Mouse (Mus musculus) hindbrain, embryonic 15.5 days (tissue): ENCODE data around the gene Slc10a7. TPM values are rescaled to one million over a fixed set of nuclear protein-coding genes. Genes with fewer than 3 reads are reported as not detected.
"Not testable (repeated sequence)": the region's sequence is repeated elsewhere in the genome, so short reads cannot be mapped to it uniquely, and the experiment has no call there.

Experiments used
- ATAC-seq: fragments of 200-750 bp; cut with Nextera tagmentation; 2 replicates; pipeline ENCODE4 v1.8.0; 2017; ENCODE audit warnings: low read depth, moderate number of reproducible peaks, moderate TSS enrichment; ENCODE audit not compliant: low FRiP score
- H3K27ac ChIP-seq: fragments of 300-500 bp; sonication (generic); replicated peaks from 2 replicates; pipeline ENCODE4 v1.5.1; 2015; ENCODE audit warnings: mild to moderate bottlenecking, inconsistent platforms
- H3K27me3 ChIP-seq: fragments of 300-500 bp; sonication (generic); 2 replicates; pipeline ENCODE4 v1.6.1; 2015; ENCODE audit warnings: control low read depth, inconsistent platforms
- H3K36me3 ChIP-seq: fragments of 300-500 bp; sonication (generic); 2 replicates; pipeline ENCODE4 v1.6.1; 2015; ENCODE audit warnings: control low read depth, inconsistent platforms
- H3K4me1 ChIP-seq: fragments of 300-500 bp; sonication (generic); replicated peaks from 2 replicates; pipeline ENCODE4 v1.6.1; 2015; ENCODE audit warnings: control low read depth, inconsistent platforms
- H3K4me2 ChIP-seq: fragments of 300-500 bp; sonication (generic); 2 replicates; pipeline ENCODE4 v1.6.1; 2015; ENCODE audit warnings: moderate library complexity, mild to moderate bottlenecking, inconsistent platforms
- H3K4me3 ChIP-seq: fragments of 300-500 bp; sonication (generic); 2 replicates; pipeline ENCODE4 v1.5.1; 2015; ENCODE audit warnings: mild to moderate bottlenecking, inconsistent platforms
- H3K9ac ChIP-seq: fragments of 300-500 bp; sonication (generic); 2 replicates; pipeline ENCODE4 v1.6.1; 2015; ENCODE audit warnings: inconsistent platforms
- H3K9me3 ChIP-seq: fragments of 300-500 bp; sonication (generic); 2 replicates; pipeline ENCODE4 v1.6.1; 2016; ENCODE audit warnings: control low read depth, inconsistent platforms
- WGBS: fragments of 180-500 bp; shearing (Covaris S2); methylation state at CpG from one replicate; pipeline ENCODE4 v1.1.7; 2015; 5-methylcytosine and 5-hydroxymethylcytosine counted together
- polyA plus RNA-seq: library from polyadenylated mRNA; unstranded; fragments of >200 nt; fragmentation: Nextera tagmentation; extraction: Ambion mirVana; gene quantifications from 2 replicates; pipeline ENCODE4 v1.2.1, GENCODE M21; 2015

The Slc10a7 gene
- polyA plus RNA-seq, 1 experiment from 2014 or later: 11.9 TPM

DNA sequence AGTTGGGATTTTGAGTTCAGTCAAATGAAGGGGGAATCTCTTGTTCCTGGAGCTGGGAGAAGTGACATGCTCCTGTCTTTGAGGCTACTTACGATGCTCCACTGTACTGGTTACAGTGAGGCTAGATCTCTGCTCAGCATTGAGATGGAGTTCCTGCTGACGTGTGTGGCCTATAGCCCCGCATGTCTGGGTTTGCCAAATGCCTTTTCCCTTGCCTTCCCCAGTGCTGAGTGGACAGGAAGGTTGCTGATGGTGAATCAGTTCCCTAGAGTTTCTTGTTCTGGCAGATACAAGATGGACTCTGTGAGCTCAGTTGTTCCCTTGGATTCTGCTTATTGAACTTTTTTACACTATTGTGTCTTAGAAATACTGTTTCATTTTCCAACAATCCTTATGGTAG is 1.8 kb downstream of the Slc10a7 start:
- Histone ChIP-seq H3K9me3 (no peaks in the 10 kb centered on the region), H3K27ac (no peak overlapping the region), H3K36me3 (peaks cover 5% of the 10 kb centered on the region), H3K4me2 (0 out of 2 replicates have a peak overlapping the region, but pooled peaks have one; percentile 15), H3K9ac (no peak overlapping the region), H3K27me3 (no peaks in the 10 kb centered on the region), H3K4me3 (no peak overlapping the region), H3K4me1 (peaks cover 22% of the 10 kb centered on the region)
- WGBS: 59% methylated on average over 3 of the region's 3 CpGs
- ATAC-seq: no peak

DNA sequence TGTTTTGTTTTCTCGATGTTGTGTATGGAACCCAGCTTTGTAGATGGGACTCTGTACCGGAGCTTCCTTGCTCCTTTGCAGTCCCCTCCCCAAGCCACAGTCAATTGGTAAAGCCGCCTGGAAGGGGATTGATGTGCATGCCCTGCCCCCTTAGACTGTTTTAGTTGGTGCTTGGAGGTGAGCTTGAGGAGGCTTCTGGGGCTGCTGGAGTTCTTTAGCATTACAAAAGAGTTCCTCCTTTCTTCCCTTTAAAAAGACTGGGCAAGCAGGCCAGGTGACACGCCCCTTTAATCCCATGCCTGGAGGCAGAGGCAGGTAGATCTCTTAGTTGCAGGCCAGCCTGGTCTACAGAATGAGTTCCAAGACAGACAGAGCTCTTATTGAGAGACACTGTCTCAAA is 4.0 kb downstream of the Slc10a7 start:
- Histone ChIP-seq H3K9me3 (no peaks in the 10 kb centered on the region), H3K4me3 (no peak overlapping the region), H3K9ac (no peak overlapping the region), H3K27me3 (no peaks in the 10 kb centered on the region), H3K4me2 (no peak overlapping the region), H3K27ac (no peak overlapping the region), H3K4me1 (peaks cover 10% of the 10 kb centered on the region), H3K36me3 (peaks cover 10% of the 10 kb centered on the region)
- ATAC-seq: no peak
- 84% methylated on average over 4 of the region's 4 CpGs for WGBS

DNA sequence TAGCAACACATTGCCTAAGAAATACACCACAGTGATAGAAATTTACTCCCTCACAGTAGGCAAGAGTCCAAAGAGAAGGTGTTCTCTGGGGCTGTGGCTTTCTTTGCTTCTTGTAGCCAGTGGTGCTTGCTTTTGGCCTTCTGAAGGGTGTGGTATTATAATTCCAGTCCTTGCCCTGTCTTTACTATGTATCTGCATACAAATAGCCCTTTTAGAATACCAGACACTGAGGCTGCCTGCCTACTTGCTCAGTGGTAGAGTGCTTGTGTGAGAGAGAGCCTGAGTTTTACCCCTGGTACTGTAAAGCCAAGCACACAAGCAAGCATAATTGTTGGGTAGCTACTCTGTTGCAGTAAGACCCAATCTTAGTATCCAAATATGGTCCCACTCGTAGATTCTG is 5.6 kb downstream of the Slc10a7 start:
- no peak overlapping the region for H3K4me3 ChIP-seq
- no peak for ATAC-seq
- peaks cover 12% of the 10 kb centered on the region for H3K36me3 ChIP-seq
- WGBS: 100% methylated on average over 1 of the region's 1 CpGs
- no peaks in the 10 kb centered on the region for H3K9me3 ChIP-seq
- H3K9ac ChIP-seq: no peak overlapping the region
- H3K4me2 ChIP-seq: no peak overlapping the region
- H3K4me1 ChIP-seq: peaks cover 10% of the 10 kb centered on the region
- H3K27me3 ChIP-seq: no peaks in the 10 kb centered on the region
- H3K27ac ChIP-seq: no peak overlapping the region

DNA sequence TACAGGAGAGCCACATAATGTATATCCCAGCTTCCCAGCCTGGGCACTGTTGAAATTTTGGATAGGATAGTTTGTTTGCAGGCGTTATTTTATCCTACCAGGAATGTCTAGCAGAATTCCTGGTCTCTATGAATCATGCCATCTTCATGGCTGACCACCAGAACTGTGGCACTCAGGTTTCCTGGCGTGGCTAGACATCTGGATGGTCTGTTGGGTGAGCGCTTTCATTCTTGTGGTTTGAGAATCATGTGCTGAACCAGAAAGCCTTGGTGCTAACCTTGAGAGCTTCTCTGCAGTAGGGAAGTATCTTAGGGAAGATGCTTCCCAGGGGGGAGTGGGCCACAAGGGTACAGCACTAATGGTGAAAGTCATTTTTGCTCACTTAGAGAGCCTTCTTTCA is 6.0 kb downstream of the Slc10a7 start:
- no peak overlapping the region for H3K27ac ChIP-seq
- peaks cover 12% of the 10 kb centered on the region for H3K36me3 ChIP-seq
- no peak for ATAC-seq
- H3K27me3 ChIP-seq: no peaks in the 10 kb centered on the region
- peaks cover 8% of the 10 kb centered on the region for H3K4me1 ChIP-seq
- no peaks in the 10 kb centered on the region for H3K9me3 ChIP-seq
- WGBS: 91% methylated on average over 3 of the region's 3 CpGs
- no peak overlapping the region for H3K4me2 ChIP-seq
- H3K9ac ChIP-seq: no peak overlapping the region
- no peak overlapping the region for H3K4me3 ChIP-seq

DNA sequence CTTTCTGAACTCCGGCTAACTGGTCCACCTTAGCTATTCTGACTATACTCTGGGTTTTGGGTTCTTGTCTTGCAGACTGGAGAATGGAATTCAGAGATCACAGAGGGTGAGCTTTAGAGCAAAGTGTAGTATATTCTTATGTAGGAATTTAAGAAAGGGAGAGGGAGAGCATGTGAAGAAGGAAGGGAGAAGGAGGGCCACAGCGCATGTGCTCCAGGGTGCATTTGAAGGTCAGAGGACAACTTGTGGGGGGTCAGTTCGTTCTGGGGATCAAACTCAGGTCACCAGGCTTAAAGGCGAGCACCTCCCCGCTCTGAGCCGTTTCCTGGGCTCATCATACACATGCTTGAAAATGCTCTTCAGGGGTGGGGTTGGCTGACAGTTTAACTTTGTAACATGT is 24.8 kb downstream of the Slc10a7 start:
- Histone ChIP-seq H3K9me3 (no peaks in the 10 kb centered on the region), H3K4me2 (no peak overlapping the region), H3K36me3 (peaks cover 7% of the 10 kb centered on the region; the same call in 1 of the 2 replicates), H3K9ac (no peak overlapping the region), H3K4me1 (no peaks in the 10 kb centered on the region), H3K4me3 (no peak overlapping the region), H3K27ac (no peak overlapping the region), H3K27me3 (no peaks in the 10 kb centered on the region)
- ATAC-seq: no peak
- 86% methylated on average over 6 of the region's 6 CpGs for WGBS

DNA sequence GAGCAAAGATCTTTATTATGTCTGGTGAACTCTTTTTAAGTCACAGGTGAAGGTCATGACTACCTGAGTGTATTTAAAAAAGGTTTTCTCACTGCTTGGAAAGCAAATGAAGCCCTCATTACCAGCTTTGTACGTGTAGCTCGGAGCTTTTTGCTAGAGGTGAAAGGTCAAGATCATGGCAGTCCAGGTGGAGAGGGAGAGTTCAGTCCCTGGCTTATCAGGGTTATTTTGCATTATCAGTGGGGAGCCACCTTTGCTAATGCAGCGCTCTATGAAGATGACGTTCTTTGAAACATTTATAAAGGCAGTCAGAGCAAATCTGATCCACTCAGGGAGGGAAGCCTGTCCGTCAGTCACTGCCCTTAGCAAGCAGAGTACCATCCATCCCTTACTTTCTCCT is 27.6 kb downstream of the Slc10a7 start:
- ATAC-seq: no peak
- no peak overlapping the region for H3K4me3 ChIP-seq
- no peaks in the 10 kb centered on the region for H3K27me3 ChIP-seq
- H3K4me2 ChIP-seq: no peak overlapping the region
- 85% methylated on average over 5 of the region's 5 CpGs for WGBS
- H3K9ac ChIP-seq: no peak overlapping the region
- no peak overlapping the region for H3K27ac ChIP-seq
- H3K9me3 ChIP-seq: no peaks in the 10 kb centered on the region
- H3K36me3 ChIP-seq: peaks cover 4% of the 10 kb centered on the region; the same call in 1 of the 2 replicates
- H3K4me1 ChIP-seq: no peaks in the 10 kb centered on the region

DNA sequence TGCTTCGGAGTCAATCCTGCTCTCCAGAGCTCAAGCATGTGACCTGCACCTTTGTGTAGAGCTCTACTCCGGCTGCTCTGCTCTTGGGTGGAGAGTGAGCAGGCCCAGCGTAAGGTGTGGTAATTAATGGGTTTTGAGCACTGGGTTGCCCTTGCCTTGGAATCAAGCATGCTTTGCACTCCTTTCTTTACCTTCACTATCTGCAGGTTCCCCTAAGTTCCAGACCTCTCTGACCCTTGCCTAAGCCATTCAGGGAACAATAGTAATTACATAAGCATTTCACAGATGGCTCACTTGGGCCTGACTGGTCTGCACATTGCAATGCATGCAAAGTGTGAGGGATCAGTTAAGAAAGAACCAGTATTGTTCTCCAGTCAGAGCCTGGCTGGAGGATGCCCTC is 28.6 kb downstream of the Slc10a7 start:
- H3K27ac ChIP-seq: no peak overlapping the region
- WGBS: 92% methylated on average over 3 of the region's 3 CpGs
- H3K4me3 ChIP-seq: no peak overlapping the region
- H3K4me1 ChIP-seq: no peaks in the 10 kb centered on the region
- ATAC-seq: no peak
- no peaks in the 10 kb centered on the region for H3K9me3 ChIP-seq
- no peaks in the 10 kb centered on the region for H3K27me3 ChIP-seq
- H3K4me2 ChIP-seq: no peak overlapping the region
- no peaks in the 10 kb centered on the region for H3K36me3 ChIP-seq
- H3K9ac ChIP-seq: no peak overlapping the region

DNA sequence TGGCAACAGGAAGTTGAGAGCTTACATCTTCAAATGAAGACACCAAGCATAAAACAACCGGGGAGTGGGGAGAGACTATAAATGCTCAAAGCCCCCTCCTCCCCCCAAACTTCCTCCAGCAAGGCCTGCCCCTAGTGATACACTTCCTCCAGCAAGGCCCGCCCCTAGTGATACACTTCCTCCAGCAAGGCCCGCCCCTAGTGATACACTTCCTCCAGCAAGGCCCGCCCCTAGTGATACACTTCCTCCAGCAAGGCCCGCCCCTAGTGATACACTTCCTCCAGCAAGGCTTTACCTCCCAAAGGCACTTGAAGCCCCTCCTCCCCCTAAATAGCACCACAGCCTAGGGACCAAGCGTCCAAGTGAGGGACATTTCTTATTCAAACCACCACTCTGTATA is 33.5 kb downstream of the Slc10a7 start:
- not testable (repeated sequence) for H3K9me3 ChIP-seq, H3K36me3 ChIP-seq, H3K9ac ChIP-seq, H3K4me3 ChIP-seq, ATAC-seq, H3K27ac ChIP-seq, H3K4me2 ChIP-seq, H3K4me1 ChIP-seq, H3K27me3 ChIP-seq
- 94% methylated on average over 6 of the region's 6 CpGs for WGBS

DNA sequence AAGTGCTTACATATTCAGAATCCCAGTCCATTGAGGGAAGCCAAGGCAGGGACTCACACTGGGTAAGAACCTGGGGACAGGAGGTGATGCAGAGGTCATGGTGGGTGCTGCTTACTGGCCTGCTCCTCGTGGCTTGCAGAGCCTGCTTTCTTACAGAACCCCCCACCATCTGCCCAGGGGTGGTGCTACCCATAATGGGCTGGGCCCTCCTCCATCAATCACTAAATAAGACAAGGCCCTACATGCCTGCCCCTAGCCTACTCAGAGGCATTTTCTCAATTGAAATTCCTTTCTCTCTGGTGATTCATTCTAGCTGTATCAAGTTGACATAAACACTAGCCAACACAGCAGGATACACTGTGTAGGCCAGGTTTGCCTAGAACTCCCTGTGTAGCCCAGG is 34.5 kb downstream of the Slc10a7 start:
- 29% methylated on average over 1 of the region's 1 CpGs for WGBS
- Histone ChIP-seq H3K4me1 (no peaks in the 10 kb centered on the region), H3K9me3 (no peaks in the 10 kb centered on the region), H3K27ac (no peak overlapping the region), H3K36me3 (no peaks in the 10 kb centered on the region), H3K4me3 (no peak overlapping the region), H3K4me2 (no peak overlapping the region), H3K27me3 (no peaks in the 10 kb centered on the region), H3K9ac (no peak overlapping the region)
- 0 out of 2 replicates have a peak, but pooled peaks have one; percentile 15 for ATAC-seq

DNA sequence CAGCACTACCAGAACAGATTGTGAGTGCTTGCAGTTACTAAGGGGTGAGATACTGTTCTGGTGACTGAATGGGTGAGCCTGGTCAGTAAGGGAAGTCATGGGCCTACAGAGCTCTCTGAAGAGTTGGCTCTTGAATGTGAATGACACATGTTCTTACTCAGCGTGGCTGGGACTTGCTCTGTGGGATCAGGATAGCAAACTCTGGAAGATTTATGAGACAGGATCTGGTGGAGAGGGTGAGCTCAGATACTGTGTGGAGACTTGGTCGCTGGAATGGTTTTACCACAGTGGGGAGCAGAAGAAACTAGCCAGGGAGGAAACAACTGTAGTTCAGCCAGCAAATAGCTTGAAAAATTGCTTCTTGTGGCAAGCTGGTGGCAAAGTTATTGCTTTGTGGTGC is 35.4 kb downstream of the Slc10a7 start:
- ATAC-seq: no peak
- 76% methylated on average over 2 of the region's 2 CpGs for WGBS
- H3K9me3 ChIP-seq: no peaks in the 10 kb centered on the region

DNA sequence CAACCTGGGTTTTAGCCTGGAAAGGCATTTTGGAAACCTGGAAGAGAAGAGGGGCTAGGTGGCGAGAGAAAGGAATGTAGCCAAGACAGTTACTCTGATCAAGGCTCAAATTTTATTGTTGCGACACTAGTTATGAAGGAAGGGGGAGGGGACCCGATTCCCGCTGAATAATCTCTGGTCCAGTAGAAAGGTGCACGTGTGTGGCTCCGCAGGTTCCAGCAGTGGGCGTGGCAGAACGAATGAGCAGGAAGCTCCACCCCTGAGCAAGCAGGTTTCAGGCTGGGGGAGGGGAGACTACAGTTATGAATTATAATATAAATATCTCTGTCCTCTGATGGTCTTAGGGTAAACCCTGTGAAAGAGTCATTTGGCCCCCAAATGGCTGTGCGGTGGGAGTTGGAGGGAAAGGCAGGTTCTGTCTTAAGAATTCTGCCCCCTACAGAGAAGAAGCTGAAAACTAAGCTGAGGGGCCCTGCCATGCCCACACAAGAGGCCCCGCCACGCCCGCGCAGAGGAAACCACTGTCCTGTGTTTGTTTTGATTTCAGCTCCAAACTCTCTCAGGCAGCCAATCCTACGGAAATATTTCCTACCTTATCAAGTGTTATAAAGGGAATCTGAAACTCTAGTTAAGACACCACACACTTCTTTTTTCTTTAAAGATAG is 36.1 kb downstream of the Slc10a7 start:
- H3K27ac ChIP-seq, H3K9me3 ChIP-seq, H3K4me3 ChIP-seq, H3K9ac ChIP-seq, H3K36me3 ChIP-seq, H3K4me1 ChIP-seq, H3K4me2 ChIP-seq, ATAC-seq, H3K27me3 ChIP-seq: not testable (repeated sequence)
- 50% methylated on average over 11 of the region's 14 CpGs for WGBS

More for the DNA sequence above, 35.4 kb downstream of the Slc10a7 start:
- Histone ChIP-seq H3K27ac (no peak overlapping the region), H3K4me3 (no peak overlapping the region), H3K4me1 (no peaks in the 10 kb centered on the region), H3K27me3 (no peaks in the 10 kb centered on the region), H3K9ac (no peak overlapping the region), H3K36me3 (no peaks in the 10 kb centered on the region), H3K4me2 (no peak overlapping the region)

DNA sequence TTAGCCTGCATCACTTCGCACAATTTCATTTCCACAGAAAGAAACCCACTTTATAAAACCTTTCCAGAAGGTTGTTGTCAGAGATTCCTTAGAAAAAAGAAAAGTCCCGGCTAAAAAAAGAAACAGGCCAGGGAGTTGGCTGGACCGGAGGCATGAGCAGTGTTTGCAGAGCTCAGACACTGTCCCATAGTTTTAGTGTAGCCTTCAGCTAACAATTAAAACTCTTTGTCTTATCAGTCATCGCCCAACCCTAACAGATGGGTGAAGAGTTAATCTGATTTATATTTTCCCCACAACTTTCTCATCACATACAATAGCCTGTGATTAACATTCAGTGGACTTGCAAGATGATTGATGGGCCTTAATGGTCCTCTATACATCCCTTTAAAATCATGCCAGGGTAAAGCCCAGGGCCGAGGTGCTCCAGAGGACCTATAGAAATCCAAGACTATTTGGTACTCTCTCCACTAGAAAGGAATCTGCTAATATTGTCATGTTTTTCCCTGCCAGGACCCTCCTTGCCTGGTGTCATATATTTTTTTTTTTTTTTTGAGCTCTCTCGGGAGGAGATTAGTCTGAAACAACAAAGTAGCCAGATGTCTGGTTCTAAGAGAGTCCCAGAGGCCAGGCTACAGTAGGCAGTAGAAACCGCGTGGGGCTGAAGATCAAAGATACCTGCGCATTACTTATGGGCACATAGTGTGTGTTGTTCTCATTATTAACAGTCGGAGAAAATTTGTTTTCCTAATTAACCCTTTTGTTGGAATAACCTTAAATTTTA is 41.0 kb downstream of the Slc10a7 start:
- Histone ChIP-seq H3K27ac (no peak overlapping the region), H3K4me1 (peaks cover 2% of the 10 kb centered on the region; the same call in 1 of the 2 replicates), H3K4me3 (no peak overlapping the region), H3K4me2 (no peak overlapping the region), H3K36me3 (no peaks in the 10 kb centered on the region), H3K9me3 (no peaks in the 10 kb centered on the region), H3K27me3 (no peaks in the 10 kb centered on the region), H3K9ac (no peak overlapping the region)
- ATAC-seq: peak; percentile 66; the same call in 1 of the 2 replicates
- 24% methylated on average over 10 of the region's 10 CpGs for WGBS
